Mouse (Mus musculus) kidney, embryonic 15.5 days (tissue): ENCODE measurements around the gene Clec1b. TPM values are rescaled to one million over a fixed set of nuclear protein-coding genes. Genes with fewer than 3 reads are reported as not detected.

ENCODE experiments used
- ATAC-seq: fragments of 200-750 bp; cut with Nextera tagmentation; replicated peaks from 2 replicates; pipeline ENCODE4 v1.8.0; 2017; ENCODE audit warnings: moderate TSS enrichment; ENCODE audit not compliant: low FRiP score
- H3K27ac ChIP-seq: fragments of 300-500 bp; sonication (generic); 2 replicates; pipeline ENCODE4 v1.5.1; 2015; ENCODE audit warnings: mild to moderate bottlenecking, inconsistent platforms
- H3K27me3 ChIP-seq: fragments of 300-500 bp; sonication (generic); 2 replicates; pipeline ENCODE4 v1.6.1; 2015; ENCODE audit warnings: inconsistent platforms
- H3K36me3 ChIP-seq: fragments of 300-500 bp; sonication (generic); 2 replicates; pipeline ENCODE4 v1.6.1; 2015; ENCODE audit warnings: inconsistent platforms
- H3K4me1 ChIP-seq: fragments of 300-500 bp; sonication (generic); 2 replicates; pipeline ENCODE4 v1.6.1; 2015; ENCODE audit warnings: inconsistent platforms
- H3K4me2 ChIP-seq: fragments of 300-500 bp; sonication (generic); 2 replicates; pipeline ENCODE4 v1.6.1; 2015; ENCODE audit warnings: moderate library complexity, mild to moderate bottlenecking, inconsistent platforms
- H3K4me3 ChIP-seq: fragments of 300-500 bp; sonication (generic); replicated peaks from 2 replicates; pipeline ENCODE4 v1.5.1; 2015; ENCODE audit warnings: mild to moderate bottlenecking, inconsistent platforms
- H3K9ac ChIP-seq: fragments of 300-500 bp; sonication (generic); 2 replicates; pipeline ENCODE4 v1.6.1; 2015; ENCODE audit warnings: mild to moderate bottlenecking, inconsistent platforms
- H3K9me3 ChIP-seq: fragments of 300-500 bp; sonication (generic); replicated peaks from 2 replicates; pipeline ENCODE4 v1.6.1; 2016; ENCODE audit warnings: inconsistent platforms
- WGBS: fragments of 180-500 bp; shearing (Covaris S2); methylation state at CpG from one replicate; pipeline ENCODE4 v1.1.7; 2015; ENCODE audit warnings: mixed read lengths; 5-methylcytosine and 5-hydroxymethylcytosine counted together
- polyA plus RNA-seq: library from polyadenylated mRNA; unstranded; fragments of >200 nt; fragmentation: Nextera tagmentation; extraction: Ambion mirVana; gene quantifications from 2 replicates; pipeline ENCODE4 v1.2.1, GENCODE M21; 2015

Gene Clec1b
- polyA plus RNA-seq, 1 experiment from 2014 or later = 2.2 TPM

DNA sequence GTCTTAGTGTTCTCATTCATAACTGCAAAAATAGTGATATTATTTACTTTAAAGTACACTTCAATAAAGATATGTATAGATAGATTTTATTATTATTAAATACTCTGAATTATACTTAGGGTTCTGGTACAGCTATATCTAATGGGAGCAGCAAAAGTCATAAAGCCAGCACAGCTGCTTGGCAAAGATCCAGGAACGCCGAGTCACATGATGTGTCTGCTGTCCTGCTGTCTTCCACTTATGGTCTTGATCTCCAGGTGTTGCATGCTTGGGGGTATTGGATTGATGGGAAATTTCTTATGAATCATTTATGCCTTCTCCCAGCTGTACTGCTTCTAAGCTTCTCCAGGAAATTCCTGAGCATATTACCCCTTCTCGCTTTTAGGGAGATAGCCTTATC, 13.6 kb upstream of the Clec1b start:
- Histone ChIP-seq H3K27ac (no peak overlapping the region), H3K27me3 (no peaks in the 10 kb centered on the region), H3K4me1 (no peaks in the 10 kb centered on the region), H3K4me2 (no peak overlapping the region), H3K9me3 (no peaks in the 10 kb centered on the region), H3K4me3 (no peak overlapping the region), H3K36me3 (no peaks in the 10 kb centered on the region), H3K9ac (no peak overlapping the region)
- no peak for ATAC-seq
- 74% methylated on average over 3 of the region's 3 CpGs for WGBS

DNA sequence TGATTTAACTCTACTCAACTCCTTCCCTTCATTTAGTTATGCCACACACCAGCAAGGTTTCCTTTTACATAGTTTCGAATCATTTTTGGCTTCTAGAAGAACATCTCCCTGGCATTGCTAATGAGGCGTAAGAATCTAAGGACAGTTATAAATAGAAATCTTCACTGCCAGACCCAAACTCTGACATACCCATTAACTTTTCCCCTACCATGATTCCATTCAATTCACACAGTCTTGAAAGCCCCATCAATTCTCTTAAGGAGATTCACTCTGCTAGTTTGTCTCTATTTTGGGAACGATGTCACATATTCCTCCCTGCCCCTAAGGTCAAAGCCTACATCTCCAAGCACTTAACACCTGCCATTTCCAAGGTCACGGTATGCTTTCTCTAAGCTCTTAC, 12.1 kb upstream of the Clec1b start:
- no peaks in the 10 kb centered on the region for H3K36me3 ChIP-seq
- WGBS = 80% methylated on average over 4 of the region's 4 CpGs
- H3K27ac ChIP-seq = no peak overlapping the region
- no peaks in the 10 kb centered on the region for H3K4me1 ChIP-seq
- H3K4me3 ChIP-seq = no peak overlapping the region
- no peak for ATAC-seq
- H3K9me3 ChIP-seq = no peaks in the 10 kb centered on the region
- no peak overlapping the region for H3K9ac ChIP-seq
- H3K27me3 ChIP-seq = no peaks in the 10 kb centered on the region
- H3K4me2 ChIP-seq = no peak overlapping the region

DNA sequence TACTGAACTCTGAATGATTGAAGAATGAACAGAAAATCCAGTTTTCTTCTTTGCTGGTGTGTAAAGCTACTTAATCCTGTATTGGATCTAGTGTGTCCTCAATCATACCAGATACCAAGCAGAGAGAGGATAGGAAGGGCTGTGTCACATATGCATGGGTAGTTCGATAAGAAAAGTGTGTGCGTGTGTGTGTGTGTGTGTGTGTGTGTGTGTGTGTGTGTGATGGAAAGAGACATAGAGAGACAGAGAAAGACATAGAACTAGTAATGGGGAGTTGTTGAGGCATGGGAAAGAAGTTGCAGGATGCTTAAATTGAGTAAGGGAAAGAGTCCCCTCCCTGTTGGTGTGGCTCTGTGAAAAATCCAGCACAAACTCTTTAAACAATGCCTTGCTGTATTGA, 11.3 kb upstream of the Clec1b start, which contains the start of gene Clec12b:
Gene Clec12b (minus strand): TSS at position 101 of the 400 bp plus-strand sequence.
- WGBS = 85% methylated on average over 2 of the region's 2 CpGs

DNA sequence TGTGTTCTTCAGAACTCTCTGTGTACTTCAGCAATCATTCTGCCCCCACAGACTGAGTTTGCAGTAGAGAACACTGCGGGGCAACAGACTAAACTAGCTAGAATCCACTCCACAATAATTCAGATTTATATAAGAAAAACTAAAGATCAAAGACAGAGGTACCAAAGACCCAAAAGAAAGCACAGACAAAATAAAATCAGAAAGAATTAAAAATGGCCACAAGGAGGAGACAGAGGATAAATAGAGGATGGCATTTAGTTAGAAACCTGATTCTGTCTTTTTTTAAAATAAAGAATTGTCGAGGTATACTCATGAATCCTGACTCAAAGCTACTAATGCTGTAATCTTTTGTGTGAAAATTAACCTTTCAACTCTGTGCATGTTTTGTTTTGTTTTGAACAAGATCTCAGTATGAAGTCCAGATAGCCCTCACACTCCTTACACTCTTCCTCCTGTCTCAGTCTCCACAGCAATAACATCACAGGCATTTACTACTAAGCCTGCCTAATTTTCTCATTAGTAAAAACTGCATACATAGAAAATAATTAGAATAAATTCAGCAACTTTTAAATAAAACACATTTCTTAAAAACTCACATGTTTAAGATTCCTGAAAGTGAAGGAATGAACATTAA, 3.9 kb upstream of the Clec1b start:
- 0 out of 2 replicates have a peak, but pooled peaks have one; percentile 18 for ATAC-seq
- 26% methylated on average over 2 of the region's 2 CpGs for WGBS
- no peak overlapping the region for H3K9ac ChIP-seq

More for the DNA sequence above, 11.3 kb upstream of the Clec1b start, which contains the start of gene Clec12b:
- Histone ChIP-seq H3K4me3 (no peak within 1 kb of the TSS), H3K9me3 (no peaks in the 10 kb centered on the region), H3K36me3 (no peaks in the 10 kb centered on the region), H3K27ac (no peak within 1 kb of the TSS), H3K27me3 (no peaks in the 10 kb centered on the region), H3K4me2 (no peak within 1 kb of the TSS), H3K9ac (no peak within 1 kb of the TSS), H3K4me1 (no peaks in the 10 kb centered on the region)
- ATAC-seq = no peak

DNA sequence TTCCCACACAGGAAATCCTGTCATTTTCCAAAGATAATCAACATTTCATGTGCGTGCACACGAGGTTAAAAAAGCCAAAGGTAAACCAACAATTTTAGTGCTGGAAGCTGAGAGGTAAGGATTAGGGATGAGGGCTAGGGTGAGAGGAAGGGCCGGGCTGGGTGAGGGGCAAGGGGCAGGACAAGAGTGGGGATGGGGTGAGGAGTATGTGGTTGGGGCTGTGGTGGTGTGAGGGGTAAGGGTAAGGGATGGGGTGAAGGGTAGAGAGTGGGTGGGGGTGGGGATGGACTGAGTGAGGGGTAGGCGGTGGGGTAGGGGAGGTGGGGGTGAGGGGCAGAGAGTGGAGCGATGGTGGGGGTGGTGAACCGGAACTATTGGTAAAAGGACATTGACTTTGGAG, 3.4 kb upstream of the Clec1b start:
- H3K36me3 ChIP-seq = no peaks in the 10 kb centered on the region
- 78% methylated on average over 6 of the region's 6 CpGs for WGBS
- no peak overlapping the region for H3K4me2 ChIP-seq
- H3K27me3 ChIP-seq = no peaks in the 10 kb centered on the region
- no peak overlapping the region for H3K27ac ChIP-seq
- ATAC-seq = 0 out of 2 replicates have a peak, but pooled peaks have one; percentile 64
- H3K9me3 ChIP-seq = no peaks in the 10 kb centered on the region
- H3K9ac ChIP-seq = no peak overlapping the region
- H3K4me1 ChIP-seq = 0 out of 2 replicates have a peak, but pooled peaks cover 3% of the 10 kb centered on the region
- no peak overlapping the region for H3K4me3 ChIP-seq

More for the DNA sequence above, 3.9 kb upstream of the Clec1b start:
- Histone ChIP-seq H3K9me3 (no peaks in the 10 kb centered on the region), H3K4me1 (0 out of 2 replicates have a peak, but pooled peaks cover 3% of the 10 kb centered on the region), H3K36me3 (no peaks in the 10 kb centered on the region), H3K4me3 (no peak overlapping the region), H3K27ac (no peak overlapping the region), H3K27me3 (no peaks in the 10 kb centered on the region), H3K4me2 (no peak overlapping the region)

- Histone ChIP-seq H3K9ac (no peak overlapping the region), H3K4me2 (no peak overlapping the region), H3K36me3 (no peaks in the 10 kb centered on the region), H3K27ac (peak overlapping the region; percentile 27; the same call in 1 of the 2 replicates), H3K27me3 (no peaks in the 10 kb centered on the region), H3K4me1 (peaks cover 10% of the 10 kb centered on the region; the same call in 1 of the 2 replicates), H3K4me3 (no peak overlapping the region), H3K9me3 (no peaks in the 10 kb centered on the region)
- WGBS = 50% methylated on average over 6 of the region's 6 CpGs
- 0 out of 2 replicates have a peak, but pooled peaks have one; percentile 33 for ATAC-seq
Observed at GRCm38 (mm10) chr6:129399945-129400344, 2.8 kb downstream of the Clec1b start.

DNA sequence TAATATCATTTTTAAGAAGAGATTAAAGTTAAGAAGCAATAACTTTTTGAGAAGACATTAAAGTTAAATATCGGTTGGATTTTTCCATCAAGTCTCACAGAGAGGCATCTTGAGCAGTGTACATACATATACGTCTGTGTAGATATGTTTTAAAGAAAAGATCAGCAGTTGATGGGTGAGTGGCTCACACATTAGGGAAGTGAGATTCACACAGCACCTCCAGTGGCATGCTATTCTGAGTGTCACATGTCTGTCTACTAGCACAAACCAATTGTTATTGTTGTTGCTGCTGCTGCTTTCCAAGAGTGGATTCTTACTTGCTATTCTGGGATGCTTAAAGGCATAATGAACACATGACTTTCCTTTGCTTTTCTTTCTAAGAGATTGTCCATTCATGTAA, 5.3 kb downstream of the Clec1b start:
- no peaks in the 10 kb centered on the region for H3K9me3 ChIP-seq
- H3K27me3 ChIP-seq = no peaks in the 10 kb centered on the region
- ATAC-seq = no peak
- H3K27ac ChIP-seq = no peak overlapping the region
- H3K9ac ChIP-seq = no peak overlapping the region
- no peak overlapping the region for H3K4me2 ChIP-seq
- WGBS = 95% methylated on average over 2 of the region's 2 CpGs
- no peaks in the 10 kb centered on the region for H3K36me3 ChIP-seq
- H3K4me3 ChIP-seq = no peak overlapping the region
- peaks cover 10% of the 10 kb centered on the region; the same call in 1 of the 2 replicates for H3K4me1 ChIP-seq

DNA sequence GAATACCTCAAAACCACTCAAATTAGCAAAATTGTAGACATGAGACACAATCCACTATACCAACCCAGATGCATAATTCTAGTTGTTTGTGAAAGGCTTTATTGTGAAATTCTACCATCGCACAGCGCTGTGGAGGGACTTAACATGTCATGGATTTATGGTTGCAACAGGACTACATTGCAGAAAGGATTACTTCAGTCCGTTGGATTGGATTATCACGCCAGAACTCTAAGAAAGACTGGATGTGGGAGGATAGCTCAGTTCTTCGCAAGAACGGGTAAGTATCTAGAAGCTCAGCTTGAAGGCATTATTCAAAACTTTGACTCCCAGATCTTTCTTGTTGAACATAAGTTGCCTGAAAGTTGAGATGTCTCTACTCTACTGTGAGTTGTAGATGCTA, 6.3 kb downstream of the Clec1b start:
- no peaks in the 10 kb centered on the region for H3K27me3 ChIP-seq
- no peak overlapping the region for H3K27ac ChIP-seq
- no peaks in the 10 kb centered on the region for H3K9me3 ChIP-seq
- no peak overlapping the region for H3K4me3 ChIP-seq
- no peak for ATAC-seq
- H3K4me2 ChIP-seq = no peak overlapping the region
- H3K36me3 ChIP-seq = no peaks in the 10 kb centered on the region
- peaks cover 7% of the 10 kb centered on the region; the same call in 1 of the 2 replicates for H3K4me1 ChIP-seq
- whole genome bisulfite sequencing = 56% methylated on average over 6 of the region's 6 CpGs
- no peak overlapping the region for H3K9ac ChIP-seq

DNA sequence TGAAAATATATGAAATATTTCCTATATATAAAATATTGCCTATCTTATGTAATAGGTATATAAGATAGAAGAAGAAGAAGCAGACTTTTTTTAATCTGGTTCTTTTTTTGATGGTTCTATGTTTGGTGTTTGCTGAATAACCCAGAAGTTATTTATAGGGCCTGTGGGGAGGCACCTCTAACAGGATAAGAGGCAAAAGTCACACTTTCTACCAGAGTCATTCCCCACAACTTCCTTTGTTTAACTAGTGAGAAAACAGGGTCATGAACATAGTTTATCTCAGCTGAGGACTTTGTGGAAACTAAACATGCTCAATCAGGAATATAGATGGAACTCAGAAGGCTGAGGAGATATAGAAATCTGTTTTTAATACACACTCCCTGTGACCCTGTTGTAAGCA, 8.9 kb downstream of the Clec1b start:
- no peak overlapping the region for H3K9ac ChIP-seq
- no peaks in the 10 kb centered on the region for H3K27me3 ChIP-seq
- no peak overlapping the region for H3K4me3 ChIP-seq
- H3K4me1 ChIP-seq = no peaks in the 10 kb centered on the region
- no peak overlapping the region for H3K4me2 ChIP-seq
- H3K36me3 ChIP-seq = no peaks in the 10 kb centered on the region
- H3K9me3 ChIP-seq = no peaks in the 10 kb centered on the region
- no peak for ATAC-seq
- no peak overlapping the region for H3K27ac ChIP-seq

DNA sequence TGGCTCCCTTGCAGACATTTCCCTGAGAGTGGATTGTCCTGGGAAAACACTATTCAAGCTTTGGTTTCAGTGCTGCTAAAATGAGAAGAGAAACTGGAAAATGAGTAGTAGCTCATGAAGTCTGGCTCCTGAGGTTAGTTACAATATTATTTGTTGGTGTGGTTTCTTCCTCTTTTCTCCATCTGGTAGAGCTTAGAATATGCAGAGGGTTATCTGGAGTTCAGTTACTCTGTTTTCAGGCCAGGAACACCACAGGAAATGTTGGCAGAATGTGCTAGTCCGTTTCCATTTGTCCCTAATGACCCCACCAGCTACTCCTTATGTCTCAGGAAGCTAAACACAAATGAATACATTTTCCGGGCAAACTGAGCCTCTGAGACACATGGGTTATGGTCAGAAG, 10.2 kb downstream of the Clec1b start:
- Histone ChIP-seq H3K36me3 (no peaks in the 10 kb centered on the region), H3K27ac (peak overlapping the region; percentile 59), H3K9ac (no peak overlapping the region), H3K27me3 (no peaks in the 10 kb centered on the region), H3K4me1 (no peaks in the 10 kb centered on the region), H3K9me3 (no peaks in the 10 kb centered on the region), H3K4me2 (no peak overlapping the region), H3K4me3 (no peak overlapping the region)
- WGBS = 37% methylated on average over 2 of the region's 2 CpGs
- ATAC-seq = no peak

GRCm38 (mm10) chr6:129408562-129408961, 11.5 kb downstream of the Clec1b start, which contains the start of gene Clec9a:
TSS of gene Clec9a (plus strand) at chr6:129408862.
- no peak for ATAC-seq
- 84% methylated on average over 2 of the region's 2 CpGs for WGBS

DNA sequence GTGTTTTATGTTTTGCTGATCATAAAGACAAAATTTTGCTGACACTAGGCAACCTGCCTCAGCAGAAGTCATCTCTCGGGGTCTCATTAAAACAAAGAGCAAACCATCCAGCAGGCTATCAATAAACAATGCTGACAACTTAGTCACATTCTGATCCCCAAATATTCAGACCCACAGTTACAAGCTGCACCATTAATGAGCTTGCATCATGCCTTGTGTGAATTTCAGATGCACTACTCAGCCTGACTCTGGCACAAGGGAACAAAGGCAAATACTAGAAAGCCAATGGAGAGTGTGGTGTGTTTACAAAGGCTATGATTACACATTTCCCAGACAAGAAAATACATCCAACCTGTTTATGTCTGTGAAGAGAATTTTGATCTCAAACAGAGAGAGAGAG, 17.1 kb downstream of the Clec1b start:
- Histone ChIP-seq H3K4me1 (no peaks in the 10 kb centered on the region), H3K9me3 (no peaks in the 10 kb centered on the region), H3K4me3 (no peak overlapping the region), H3K36me3 (no peaks in the 10 kb centered on the region), H3K27ac (no peak overlapping the region), H3K4me2 (no peak overlapping the region), H3K9ac (no peak overlapping the region), H3K27me3 (no peaks in the 10 kb centered on the region)
- ATAC-seq = no peak
- 91% methylated on average over 1 of the region's 1 CpGs for WGBS

More at GRCm38 (mm10) chr6:129408562-129408961, 11.5 kb downstream of the Clec1b start, which contains the start of gene Clec9a:
- H3K27ac ChIP-seq = no peak within 1 kb of the TSS
- no peaks in the 10 kb centered on the region for H3K27me3 ChIP-seq
- no peaks in the 10 kb centered on the region for H3K36me3 ChIP-seq
- no peak within 1 kb of the TSS for H3K9ac ChIP-seq
- no peak within 1 kb of the TSS for H3K4me3 ChIP-seq
- H3K4me2 ChIP-seq = no peak within 1 kb of the TSS
- no peaks in the 10 kb centered on the region for H3K4me1 ChIP-seq
- no peaks in the 10 kb centered on the region for H3K9me3 ChIP-seq
